Mouse (Mus musculus) spleen, postnatal 4 days (tissue): Measurements from ENCODE around the gene Tiam1.

Experiments used
- DNase-seq, 2 experiments: peaks; one replicate each; pipeline ENCODE4 v3.0.0; 2022; ENCODE audit warnings: low spot score in 2 of 2

Tiam1 gene

DNA sequence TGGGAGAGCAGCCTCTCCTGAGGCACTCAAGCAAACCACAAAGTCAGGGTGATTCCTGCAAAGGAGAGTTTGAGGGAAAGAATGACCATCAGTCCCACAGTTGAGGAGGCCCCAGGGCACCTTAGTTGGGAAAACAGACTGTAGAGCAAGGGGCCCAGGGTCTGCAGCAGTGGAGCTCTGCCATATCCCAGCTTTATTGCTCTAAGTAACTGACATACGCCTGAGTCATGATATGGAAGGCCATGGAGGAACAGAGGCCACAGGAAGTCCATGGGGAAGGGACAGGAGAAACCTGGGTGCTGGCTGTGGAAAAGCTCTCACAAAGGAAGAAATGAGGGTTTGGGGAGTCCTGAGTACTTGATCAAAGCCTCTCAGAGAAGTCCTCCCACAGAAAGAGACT, 189.5 kb downstream of the Tiam1 start:
- no peak for DNase-seq

DNA sequence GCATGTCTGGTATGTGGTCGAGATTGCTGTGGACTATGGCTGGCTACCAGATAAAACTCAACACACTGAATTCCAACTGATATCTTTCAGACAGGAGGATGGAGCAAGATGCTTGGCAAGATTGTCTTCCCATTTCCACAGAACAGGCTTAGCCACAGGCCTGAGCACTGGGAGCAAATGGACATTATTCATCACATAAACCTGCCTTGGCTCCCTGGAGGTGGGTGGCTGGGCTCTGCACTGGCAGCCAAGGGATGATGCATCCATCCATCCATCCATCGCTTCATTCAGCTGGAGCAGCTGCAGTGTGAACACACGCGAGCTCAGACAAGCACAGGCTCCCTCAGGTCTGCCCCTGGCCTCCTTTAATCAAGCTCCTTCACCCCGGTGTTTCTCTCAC, 190.7 kb downstream of the Tiam1 start:
- no peak for DNase-seq

DNA sequence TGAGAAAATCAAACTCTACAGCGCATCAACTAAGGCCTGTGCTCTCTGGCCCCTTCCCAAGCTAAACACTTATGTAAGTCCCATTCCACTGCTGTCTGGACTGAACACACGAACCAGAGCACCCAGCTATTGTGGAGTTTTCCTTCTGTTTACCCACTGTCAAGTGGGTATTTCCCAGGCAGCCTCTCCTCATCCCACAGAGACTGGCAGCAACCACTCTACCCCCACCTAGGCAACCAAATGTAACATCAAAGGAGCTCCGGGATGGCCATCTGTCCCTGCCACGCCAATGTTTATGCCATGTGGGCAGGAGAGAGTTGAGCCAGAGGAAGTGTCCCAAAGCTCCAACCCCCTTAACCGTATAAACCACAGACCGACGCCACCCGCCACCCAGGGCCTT, 192.8 kb downstream of the Tiam1 start:
- no peak for DNase-seq

DNA sequence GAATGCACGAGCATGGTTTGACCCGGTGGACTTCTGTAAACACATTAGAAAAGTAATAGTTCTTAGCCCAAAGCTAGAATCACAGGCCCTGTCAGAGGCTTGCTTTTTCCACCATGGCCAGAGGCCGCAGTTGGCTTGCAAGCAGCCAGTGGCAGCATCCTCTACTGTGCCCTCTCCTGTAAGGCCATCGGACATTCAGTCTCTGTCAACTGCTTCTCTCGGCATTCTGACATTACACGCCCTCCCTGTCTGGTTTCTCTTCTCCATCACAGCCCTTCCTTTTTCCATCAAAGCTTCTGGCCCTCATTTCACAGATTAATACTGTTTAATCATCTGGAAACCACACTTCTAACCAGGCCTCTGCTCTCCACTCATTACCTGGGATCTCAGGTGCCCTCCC, 193.3 kb downstream of the Tiam1 start:
- DNase-seq = no peak

DNA sequence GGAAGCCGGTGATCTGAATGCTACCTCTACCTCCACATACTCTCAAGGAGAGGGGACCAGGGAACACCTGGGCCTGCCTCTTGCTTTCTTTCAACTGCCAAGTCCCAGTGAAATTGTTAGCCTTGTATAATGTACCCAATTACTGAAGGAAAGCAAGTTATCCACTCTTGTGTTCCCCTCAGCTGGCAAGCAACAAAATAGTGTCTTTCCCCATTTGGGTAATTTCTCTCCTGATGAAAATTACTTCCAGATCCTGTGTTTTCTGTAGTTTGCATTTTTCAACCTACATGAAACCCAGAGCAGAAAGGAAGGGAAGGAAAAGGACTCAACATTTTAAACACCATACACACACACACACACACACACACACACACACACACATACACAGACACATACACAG, 195.5 kb downstream of the Tiam1 start:
- DNase-seq = no peak

DNA sequence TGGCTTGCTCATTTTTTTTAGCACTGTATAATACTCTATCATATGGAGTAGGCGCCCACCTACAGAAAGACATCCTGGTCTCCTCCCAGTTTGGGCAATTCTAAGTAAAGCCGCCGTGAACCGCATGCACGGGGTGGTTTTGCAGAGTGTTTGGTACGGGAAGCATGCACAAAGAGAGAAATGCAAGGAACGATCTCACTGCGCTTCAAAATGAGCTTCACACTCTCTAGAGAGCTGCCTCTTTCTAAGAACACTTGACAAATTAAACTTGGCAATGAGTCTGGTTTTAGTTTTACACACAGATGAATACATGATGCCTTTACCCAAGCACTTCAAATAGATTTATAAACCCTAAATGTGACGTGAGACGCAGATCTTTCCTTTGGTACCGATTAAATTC, 196.8 kb downstream of the Tiam1 start:
- no peak for DNase-seq

DNA sequence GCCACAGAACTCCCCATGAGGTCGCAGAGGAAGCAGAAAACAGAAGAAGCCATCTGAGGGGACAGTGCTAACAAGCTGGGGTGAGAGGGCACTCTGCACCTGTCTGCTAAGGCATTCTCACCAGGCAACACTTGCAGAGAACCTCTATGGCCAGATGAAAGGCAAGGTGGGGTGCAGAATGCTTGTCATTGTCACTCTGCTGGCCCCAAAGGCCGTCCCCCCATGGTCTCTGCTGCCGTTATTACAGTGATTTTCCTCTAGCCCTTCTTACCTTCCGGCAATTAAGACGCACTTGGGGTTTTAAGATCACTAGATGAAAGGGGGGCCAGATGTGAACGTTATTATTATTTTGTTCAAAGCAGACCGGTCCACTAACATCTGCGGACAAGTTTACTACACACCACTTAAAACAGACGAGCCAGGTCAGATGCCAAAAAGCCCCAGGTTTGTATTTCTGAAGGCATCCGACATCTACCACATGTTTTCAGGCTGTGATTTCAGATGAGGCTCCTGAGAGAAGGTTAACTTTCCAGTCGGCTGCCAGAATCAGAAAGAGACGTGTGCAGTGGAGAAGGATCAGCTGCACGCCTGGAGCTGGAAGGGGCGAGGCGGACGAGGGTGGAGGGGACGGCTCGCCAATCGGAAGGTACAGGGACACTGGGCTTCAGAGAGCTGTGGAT, 198.8 kb downstream of the Tiam1 start:
- no peak for DNase-seq

DNA sequence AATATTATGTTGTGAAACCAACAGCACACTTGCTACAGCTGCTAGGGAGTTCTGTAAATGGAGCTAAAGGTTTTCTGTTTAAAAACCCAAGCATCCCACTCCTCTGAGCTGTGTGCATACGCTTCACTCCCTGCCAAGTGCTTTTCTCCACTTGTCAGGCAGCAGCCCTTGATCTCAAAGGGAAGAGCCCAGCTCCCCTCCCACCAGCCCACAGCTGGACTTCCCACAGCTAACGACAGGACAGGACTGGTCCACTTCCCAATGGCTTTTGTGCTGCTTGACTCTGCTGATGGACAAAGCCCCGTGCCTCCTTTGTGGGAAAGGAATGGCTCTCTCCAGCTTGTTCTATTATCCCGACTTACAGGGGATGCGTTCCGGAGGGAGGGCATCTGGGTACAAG, 199.5 kb downstream of the Tiam1 start:
- no peak for DNase-seq

DNA sequence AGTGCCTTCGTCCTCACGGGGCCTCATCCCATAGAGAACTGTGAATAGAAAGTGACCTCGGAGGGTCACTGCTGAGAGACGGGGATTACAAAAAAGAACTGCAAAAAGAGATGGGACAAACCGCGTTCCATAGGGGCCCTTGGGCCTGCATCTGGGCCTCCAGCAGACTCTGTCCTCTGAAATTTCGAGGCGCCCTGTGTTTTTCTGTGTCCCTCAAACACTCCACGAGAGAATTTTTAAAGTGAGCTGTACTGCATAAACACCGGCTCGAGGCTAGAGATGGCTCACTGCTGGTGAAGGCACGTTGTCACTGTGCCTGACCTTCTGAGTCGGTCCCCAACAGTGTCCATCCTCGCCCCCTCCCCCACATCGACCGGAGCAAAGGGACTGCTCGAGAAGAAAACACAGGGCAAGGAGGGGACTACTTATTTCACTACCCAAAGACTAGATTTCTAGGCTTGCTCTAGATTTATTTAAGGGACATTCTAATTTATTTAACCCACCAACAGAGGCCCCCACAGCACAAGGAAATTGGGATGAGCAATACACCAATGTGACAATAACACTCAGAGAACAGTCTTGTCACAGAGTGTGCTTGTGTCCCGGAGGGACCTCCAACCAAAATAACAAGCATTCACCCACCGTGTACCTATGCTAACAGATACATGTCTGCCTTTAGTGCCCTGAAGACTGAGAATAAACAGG, 200.2 kb downstream of the Tiam1 start:
- DNase-seq = no peak

DNA sequence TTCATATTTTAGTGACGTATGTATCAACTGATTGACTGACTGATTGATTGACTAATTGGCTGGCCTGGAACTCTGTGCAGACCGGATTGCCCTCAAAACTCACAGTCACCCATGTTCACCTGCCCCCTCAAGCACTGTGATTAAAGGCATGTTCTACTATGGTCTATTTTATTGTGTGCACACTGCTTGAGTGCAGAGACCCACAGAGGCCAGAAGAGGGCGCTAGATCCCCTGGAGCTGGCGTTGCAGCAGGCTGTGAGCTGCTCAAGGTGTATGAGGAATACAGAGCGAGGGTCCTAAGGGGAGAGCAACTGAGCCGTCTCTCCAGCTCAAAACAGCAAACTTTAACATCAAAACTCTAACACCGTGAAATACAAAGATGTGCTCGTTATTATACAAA, 202.9 kb downstream of the Tiam1 start:
- no peak for DNase-seq

DNA sequence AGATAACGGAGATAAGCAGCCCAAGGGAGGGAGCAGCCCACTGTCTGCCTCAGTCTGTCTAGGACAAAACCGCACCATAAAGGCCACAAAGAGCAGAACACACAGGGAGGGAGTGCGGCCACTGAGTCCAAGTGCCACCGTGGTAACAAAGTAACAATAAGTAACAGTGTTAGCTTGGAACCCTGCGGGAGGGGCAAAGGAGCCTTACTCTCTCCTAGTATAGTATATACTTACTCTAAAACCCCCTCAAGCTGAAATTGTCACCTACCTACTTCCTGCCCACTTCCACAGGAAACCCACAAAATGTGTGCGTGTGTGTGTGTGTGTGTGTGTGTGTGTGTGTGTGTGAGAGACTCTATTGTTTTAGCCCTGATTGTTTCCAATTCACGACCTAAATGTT, 205.3 kb downstream of the Tiam1 start:
- DNase-seq = no peak

DNA sequence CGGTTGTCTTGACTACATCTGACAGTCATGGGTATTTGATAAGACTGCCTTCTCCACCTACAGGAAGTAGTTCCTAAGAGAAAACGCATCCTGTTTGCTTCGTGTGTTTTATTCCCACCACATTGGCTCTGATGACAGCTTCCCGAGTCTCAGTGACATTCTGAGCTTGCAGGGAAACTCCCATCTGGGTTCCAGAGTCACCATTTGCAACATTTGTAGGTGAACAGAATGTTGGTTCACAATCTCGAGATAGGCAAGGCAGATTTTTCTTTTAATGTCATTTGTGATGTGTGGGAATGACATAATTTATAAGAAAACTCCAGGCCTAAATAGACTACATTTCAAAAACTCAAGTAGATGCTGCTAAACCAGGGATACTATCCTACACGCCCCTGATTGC, 207.0 kb downstream of the Tiam1 start:
- DNase-seq = no peak

DNA sequence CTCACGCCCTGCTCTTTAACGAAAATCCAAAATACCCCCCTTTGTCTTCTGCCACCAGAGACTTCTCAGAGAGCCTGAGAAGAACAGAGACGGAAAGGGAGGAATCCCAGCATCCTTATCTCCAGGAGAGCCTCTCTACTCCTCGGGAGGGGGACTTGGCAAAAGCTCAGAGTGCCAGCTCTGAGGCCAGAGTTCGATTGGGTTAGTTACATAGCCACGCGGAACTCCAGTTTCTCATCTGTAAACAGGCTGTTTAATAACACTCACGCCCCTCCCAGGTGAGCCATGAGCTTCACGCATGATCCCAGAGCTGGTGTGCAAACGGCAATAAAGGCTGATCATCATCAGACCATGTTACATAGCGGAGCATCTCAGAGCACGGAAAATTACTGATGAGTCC, 208.2 kb downstream of the Tiam1 start:
- DNase-seq = no peak

DNA sequence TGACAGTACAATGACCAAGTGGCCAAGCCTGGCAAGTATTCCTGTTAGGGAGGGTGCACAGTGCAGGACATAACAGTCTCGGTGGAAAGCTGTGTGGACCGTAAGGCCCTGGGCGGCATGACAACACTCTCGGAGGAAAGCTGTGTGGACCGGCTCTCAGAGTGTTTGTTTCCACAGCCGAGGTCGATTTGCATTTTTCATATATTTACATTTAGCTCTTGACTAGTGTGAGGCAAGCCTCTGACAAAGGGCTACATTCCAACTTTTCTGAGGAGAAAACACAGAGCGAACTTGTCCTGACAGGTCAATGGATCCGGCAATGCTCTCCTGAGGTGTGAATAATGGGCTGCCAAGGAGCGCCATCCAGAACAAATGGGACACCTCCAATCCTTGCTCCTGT, 209.0 kb downstream of the Tiam1 start:
- no peak for DNase-seq

DNA sequence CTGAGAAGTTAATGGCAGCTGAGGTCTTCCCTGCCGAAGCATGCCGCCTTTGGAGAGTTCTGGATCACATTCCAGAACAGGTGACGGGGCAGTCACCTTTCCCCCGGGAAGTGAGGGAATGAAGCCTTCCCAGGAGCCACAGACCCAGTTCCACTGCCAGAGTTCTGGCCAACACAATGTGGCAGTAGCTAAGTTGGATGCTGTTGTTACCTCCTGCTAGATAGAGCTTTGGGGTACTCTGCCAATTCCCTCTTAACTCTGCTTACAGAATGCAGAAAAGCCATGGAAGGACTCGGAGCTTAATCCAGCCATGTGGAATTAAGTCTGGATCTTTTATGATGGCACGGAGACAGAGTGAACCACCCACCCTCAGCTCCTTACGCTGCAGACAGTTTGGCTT, 209.6 kb downstream of the Tiam1 start:
- DNase-seq = no peak

DNA sequence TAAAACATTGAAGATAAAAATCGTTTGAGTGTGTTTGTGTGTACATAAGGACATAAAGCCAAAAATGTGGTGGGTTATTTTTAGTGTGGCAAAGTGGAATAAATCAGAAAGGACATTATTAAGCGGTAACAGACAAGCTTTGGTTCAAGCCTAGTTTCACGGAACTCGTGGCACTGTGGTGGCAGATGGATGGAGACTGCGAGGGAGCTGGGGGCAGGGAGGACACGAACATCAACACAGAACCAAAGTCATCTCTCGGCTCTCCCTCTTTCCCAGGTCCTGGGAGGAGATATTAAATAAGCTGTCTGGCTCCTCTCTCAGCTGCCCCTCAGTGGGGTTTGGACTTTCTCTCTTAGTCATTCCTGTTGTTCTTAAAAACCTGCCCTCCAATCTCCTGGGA, 215.0 kb downstream of the Tiam1 start:
- DNase-seq = no peak

DNA sequence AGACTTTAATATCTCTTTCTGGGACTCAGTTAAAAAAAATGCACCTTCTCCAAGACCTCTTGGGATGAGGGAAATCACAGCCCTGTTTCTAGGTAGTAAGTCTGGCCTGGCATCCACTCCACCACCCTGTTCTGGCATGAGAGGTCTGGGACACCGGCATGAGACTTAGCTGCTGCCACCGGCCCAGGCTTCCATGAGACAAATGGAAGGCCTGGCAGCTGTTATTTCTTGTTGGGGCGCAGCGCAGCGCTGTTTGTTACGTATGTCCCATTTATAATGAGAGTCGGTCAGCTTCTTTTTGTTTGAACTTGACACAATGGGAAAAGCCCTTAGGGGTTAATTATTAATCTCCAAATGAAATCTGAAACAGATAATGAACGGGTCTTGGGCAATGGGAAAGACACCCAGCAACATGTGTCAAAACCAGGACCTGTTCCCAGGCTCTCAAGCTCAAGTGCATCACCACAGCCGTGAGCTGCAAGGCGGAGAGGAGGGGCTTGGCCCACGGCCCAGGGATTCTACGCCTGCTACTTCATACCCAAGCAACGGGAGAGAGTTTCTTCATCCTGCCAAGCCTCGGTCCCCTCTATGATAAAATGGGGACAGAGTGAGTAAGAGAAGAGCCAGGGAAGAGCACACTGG, 219.2 kb downstream of the Tiam1 start:
- DNase-seq = no peak

DNA sequence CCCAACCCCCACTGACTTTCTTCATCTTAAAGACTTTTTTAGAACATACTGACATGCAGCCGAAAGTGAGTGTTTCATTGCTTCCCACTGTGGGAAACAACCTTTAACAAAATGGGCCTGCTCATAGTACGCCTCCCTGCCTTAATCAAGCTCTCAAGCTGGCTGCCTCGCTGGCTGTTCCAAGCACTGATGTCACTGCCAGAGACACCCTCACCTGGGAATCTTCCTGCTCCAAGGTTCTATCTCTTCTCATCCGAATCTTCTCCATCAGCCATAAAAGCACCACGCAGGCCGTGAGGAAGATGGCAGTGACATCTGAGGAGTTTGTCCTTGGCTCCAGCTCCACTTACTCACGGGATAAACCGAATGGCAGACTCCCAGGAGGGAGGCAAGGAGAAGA, 220.3 kb downstream of the Tiam1 start:
- no peak for DNase-seq

DNA sequence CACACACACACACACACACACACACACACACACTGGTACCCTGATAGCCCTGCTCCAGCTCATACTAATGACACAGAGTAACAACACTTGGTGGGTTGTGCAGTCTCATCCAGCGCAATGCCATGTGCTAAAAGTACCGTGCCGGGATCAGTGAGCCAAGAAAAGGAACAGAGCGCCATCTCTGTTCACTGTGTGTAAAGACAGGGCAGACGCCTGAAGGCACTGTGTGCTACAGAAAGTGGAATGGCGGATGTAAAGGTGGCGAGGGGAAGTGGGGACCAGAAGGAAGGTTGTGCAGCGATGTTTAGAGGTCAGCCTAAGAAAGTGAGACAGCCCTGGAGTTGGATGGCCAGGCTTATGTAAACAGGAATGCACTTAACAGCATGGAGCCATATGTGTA, 221.1 kb downstream of the Tiam1 start:
- DNase-seq = no peak

DNA sequence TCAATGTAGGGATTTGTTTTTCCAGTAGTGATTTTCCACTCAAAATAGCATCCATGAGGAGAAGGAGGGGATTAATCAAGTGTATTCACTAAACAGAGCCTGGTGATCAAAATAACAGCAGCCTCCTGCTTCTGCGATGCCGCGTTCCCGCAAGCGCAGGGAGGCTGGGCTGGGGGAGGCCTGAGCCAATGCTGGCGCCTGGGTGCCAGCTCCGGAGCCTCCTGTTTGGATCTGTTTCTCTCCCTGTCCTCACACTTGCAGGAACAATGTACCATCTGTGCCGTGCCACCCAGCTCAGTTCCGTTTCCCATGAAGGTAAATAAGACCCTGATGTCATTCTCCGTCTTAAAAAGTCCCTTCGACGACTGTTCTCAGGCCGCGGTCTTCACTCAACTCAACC, 222.2 kb downstream of the Tiam1 start:
- no peak for DNase-seq

DNA sequence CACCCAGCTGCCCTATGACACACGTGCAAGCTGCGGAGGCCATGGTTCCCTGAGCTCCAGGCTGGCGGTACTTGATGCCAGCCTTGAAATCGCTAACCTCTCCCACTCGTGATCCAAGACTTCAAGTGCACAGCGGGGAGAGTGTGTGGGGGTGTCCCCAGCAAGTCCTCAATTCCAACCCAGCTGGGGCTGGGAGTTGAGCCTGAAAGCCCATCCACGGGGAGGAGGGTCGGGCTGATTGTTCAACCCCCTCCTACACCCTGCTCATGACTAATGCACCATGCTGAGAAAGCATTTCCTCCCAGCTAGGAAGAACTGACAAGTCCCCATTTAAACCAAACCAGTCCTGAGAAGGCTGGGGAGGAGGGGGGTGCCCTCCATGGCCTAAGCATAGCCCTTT, 223.2 kb downstream of the Tiam1 start:
- no peak for DNase-seq

DNA sequence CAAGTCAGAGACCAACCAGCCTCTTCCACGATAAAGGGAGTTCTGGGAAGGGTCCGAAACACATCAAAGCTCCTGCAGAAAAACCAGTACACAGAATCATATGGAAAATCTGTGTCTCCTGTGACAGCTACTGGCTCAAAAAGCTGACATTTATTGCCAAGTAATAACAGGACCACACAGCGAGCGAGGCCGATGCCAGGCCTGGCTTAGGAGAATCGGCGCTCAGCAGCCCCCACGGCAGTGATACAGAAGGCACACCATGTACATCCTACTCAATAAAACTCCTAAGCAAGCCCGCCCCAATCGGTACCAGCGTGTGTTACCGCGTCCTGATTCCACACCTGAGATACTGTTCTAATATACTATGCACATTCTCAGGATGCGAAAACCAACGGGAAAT, 226.2 kb downstream of the Tiam1 start:
- DNase-seq = no peak

DNA sequence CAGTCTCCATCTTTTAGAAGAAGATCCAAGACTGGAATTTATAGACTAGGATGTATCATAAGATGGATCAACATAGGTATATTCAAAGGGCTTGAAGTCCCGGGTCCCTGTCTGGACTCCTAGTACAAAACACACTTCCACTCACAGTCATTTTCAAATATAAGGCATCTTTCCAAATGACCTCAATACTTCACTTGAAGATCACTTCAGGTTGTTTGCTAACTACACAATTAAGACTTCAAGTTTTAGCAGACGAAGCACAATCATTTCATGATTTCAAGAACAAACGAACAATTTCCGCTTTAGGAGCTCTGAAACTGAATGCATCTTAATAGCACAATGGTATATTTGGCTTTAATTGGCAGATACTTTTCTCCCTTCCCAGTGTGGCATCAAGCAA, 228.6 kb downstream of the Tiam1 start:
- no peak for DNase-seq
